Mouse (Mus musculus) hindbrain, embryonic 14.5 days (tissue): ENCODE data around the gene L3mbtl2. TPM values are rescaled to one million over a fixed set of nuclear protein-coding genes. Genes with fewer than 3 reads are reported as not detected.

Experiments
- ATAC-seq: fragments of 200-750 bp; cut with Nextera tagmentation; 2 replicates; pipeline ENCODE4 v1.8.0; 2017; ENCODE audit warnings: moderate number of reproducible peaks, mild to moderate bottlenecking, moderate TSS enrichment, moderate library complexity; ENCODE audit not compliant: low FRiP score
- DNase-seq: peaks from one replicate; pipeline ENCODE4 v3.0.0-alpha.2; 2015; ENCODE audit warnings: low spot score
- H3K27ac ChIP-seq: fragments of 300-500 bp; sonication (generic); 2 replicates; pipeline ENCODE4 v1.5.1; 2014; ENCODE audit warnings: mild to moderate bottlenecking, moderate library complexity
- H3K27me3 ChIP-seq: fragments of 300-500 bp; sonication (generic); 2 replicates; pipeline ENCODE4 v1.6.1; 2014; ENCODE audit warnings: mild to moderate bottlenecking, low read length, mixed read lengths; ENCODE audit not compliant: control insufficient read depth, insufficient read depth
- H3K36me3 ChIP-seq: fragments of 300-500 bp; sonication (generic); replicated peaks from 2 replicates; pipeline ENCODE4 v1.6.1; 2014; ENCODE audit not compliant: control insufficient read depth, insufficient read depth
- H3K4me1 ChIP-seq: fragments of 300-500 bp; sonication (generic); replicated peaks from 2 replicates; pipeline ENCODE4 v1.6.1; 2014; ENCODE audit warnings: antibody characterized with exemption, low read length, mixed read lengths; ENCODE audit not compliant: control insufficient read depth, insufficient read depth
- H3K4me2 ChIP-seq: fragments of 300-500 bp; sonication (generic); replicated peaks from 2 replicates; pipeline ENCODE4 v1.6.1; 2014; ENCODE audit warnings: mild to moderate bottlenecking, moderate library complexity
- H3K4me3 ChIP-seq: fragments of 300-500 bp; sonication (generic); replicated peaks from 2 replicates; pipeline ENCODE4 v1.5.1; 2014; ENCODE audit warnings: mild to moderate bottlenecking, low read length
- H3K9ac ChIP-seq: fragments of 300-500 bp; sonication (generic); 2 replicates; pipeline ENCODE4 v1.6.1; 2014
- H3K9me3 ChIP-seq: fragments of 300-500 bp; sonication (generic); 2 replicates; pipeline ENCODE4 v1.6.1; 2016; ENCODE audit warnings: low read length; ENCODE audit not compliant: control insufficient read depth
- WGBS: fragments of 180-500 bp; shearing (Covaris S2); extraction: QIAGEN DNeasy Blood & Tissue Kit; methylation state at CpG from one replicate; pipeline ENCODE4 v1.1.7; 2014; 5-methylcytosine and 5-hydroxymethylcytosine counted together
- polyA plus RNA-seq: library from polyadenylated mRNA; unstranded; fragments of >200 nt; fragmentation: Nextera tagmentation; extraction: Ambion mirVana; gene quantifications from 2 replicates; pipeline ENCODE4 v1.2.1, GENCODE M21; 2014

L3mbtl2 gene
- polyA plus RNA-seq, 1 experiment from 2014 or later = 26.2 TPM

- Histone ChIP-seq H3K9me3 (no peaks in the 10 kb centered on the region), H3K36me3 (peaks cover 51% of the 10 kb centered on the region), H3K4me1 (no peaks in the 10 kb centered on the region), H3K4me2 (no peak overlapping the region), H3K27ac (no peak overlapping the region), H3K4me3 (no peak overlapping the region), H3K9ac (no peak overlapping the region), H3K27me3 (no peaks in the 10 kb centered on the region)
- DNase-seq (no peak), ATAC-seq (no peak)
- WGBS = 87% methylated on average over 13 of the region's 13 CpGs
Observed at GRCm38 (mm10) chr15:81702306-81703093, 38.8 kb downstream of the L3mbtl2 start.

GRCm38 (mm10) chr15:81703094-81703489 lies 39.4 kb downstream of the L3mbtl2 start:
- WGBS = 83% methylated on average over 3 of the region's 3 CpGs
- no peak for DNase-seq
- peaks cover 57% of the 10 kb centered on the region for H3K36me3 ChIP-seq

DNA sequence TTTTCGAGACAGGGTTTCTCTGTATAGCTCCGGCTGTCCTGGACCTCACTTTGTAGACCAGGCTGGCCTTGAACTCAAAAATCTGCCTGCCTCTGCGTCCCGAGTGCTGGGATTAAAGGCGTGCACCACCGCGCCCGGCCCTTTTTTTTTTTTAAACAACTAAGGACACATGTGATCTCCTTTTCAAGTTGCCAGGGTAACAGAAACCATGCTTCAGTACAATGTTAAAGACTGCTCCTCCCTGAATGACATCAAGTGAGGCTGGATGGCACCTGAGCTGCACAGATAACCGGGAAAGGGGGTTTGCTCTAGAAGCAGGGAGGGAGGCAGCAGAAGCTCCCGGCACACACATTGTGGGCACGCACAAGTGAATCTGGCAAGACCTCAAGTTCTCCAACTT lies 45.3 kb downstream of the L3mbtl2 start:
- 93% methylated on average over 11 of the region's 11 CpGs for WGBS
- H3K27ac ChIP-seq = no peak overlapping the region
- no peak overlapping the region for H3K4me3 ChIP-seq
- H3K4me1 ChIP-seq = no peaks in the 10 kb centered on the region
- no peaks in the 10 kb centered on the region for H3K27me3 ChIP-seq
- no peak for ATAC-seq
- DNase-seq = no peak
- no peak overlapping the region for H3K9ac ChIP-seq
- H3K4me2 ChIP-seq = no peak overlapping the region
- H3K9me3 ChIP-seq = no peaks in the 10 kb centered on the region
- peaks cover 96% of the 10 kb centered on the region for H3K36me3 ChIP-seq

More at GRCm38 (mm10) chr15:81703094-81703489, 39.4 kb downstream of the L3mbtl2 start:
- no peak for ATAC-seq
- H3K4me1 ChIP-seq = no peaks in the 10 kb centered on the region
- H3K9me3 ChIP-seq = no peaks in the 10 kb centered on the region
- H3K27me3 ChIP-seq = no peaks in the 10 kb centered on the region
- H3K9ac ChIP-seq = no peak overlapping the region
- no peak overlapping the region for H3K4me3 ChIP-seq
- H3K4me2 ChIP-seq = no peak overlapping the region
- no peak overlapping the region for H3K27ac ChIP-seq

DNA sequence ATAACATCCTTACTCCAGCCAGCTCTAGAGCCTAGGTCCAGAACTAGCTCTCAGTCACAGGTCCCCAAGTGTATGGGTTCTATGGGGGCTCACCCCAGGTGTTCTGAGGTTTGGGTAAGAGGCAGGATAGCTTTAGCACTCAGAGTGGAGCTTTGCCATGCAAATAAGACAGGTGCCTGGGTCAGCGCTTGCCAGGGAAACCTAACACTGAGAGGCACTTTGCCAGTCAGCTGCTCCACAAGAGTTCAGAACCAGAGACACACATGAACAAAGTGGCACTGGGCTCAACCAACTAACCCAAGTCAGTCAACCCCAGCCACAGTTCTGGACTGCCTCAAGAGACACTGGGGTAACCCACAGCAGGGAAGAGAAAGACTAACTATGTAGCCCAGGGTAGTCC lies 46.0 kb downstream of the L3mbtl2 start:
- ATAC-seq (no peak), DNase-seq (no peak)
- Histone ChIP-seq H3K4me1 (no peaks in the 10 kb centered on the region), H3K4me3 (no peak overlapping the region), H3K9ac (no peak overlapping the region), H3K4me2 (no peak overlapping the region), H3K27ac (no peak overlapping the region), H3K9me3 (no peaks in the 10 kb centered on the region), H3K27me3 (no peaks in the 10 kb centered on the region), H3K36me3 (peaks cover 91% of the 10 kb centered on the region)
- 95% methylated on average over 1 of the region's 1 CpGs for WGBS

GRCm38 (mm10) chr15:81710801-81711200 lies 47.1 kb downstream of the L3mbtl2 start:
- Histone ChIP-seq H3K27ac (no peak overlapping the region), H3K4me3 (no peak overlapping the region), H3K36me3 (peaks cover 90% of the 10 kb centered on the region), H3K9me3 (no peaks in the 10 kb centered on the region), H3K4me2 (no peak overlapping the region), H3K9ac (no peak overlapping the region), H3K27me3 (no peaks in the 10 kb centered on the region), H3K4me1 (no peaks in the 10 kb centered on the region)
- 62% methylated on average over 4 of the region's 4 CpGs for WGBS
- DNase-seq = no peak
- no peak for ATAC-seq

DNA sequence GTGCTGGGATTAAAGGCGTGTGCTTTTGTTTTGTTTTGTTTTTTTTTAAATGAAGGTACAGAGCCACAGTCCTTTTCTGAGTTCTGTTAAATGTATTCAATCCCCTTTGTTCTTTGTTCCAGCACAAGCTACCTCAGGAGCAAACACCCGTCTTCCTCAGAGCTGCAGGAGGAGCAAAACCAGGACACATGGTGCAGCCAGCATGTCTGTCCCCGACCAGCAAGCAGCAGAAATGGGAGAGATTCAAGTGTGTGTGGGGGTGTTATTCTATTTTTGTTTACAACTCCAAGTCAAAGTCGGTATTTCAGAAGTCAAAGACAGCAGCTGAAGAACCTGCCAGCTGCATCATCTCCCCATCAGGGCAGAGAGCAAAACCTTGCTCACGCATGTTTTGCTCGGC lies 50.1 kb downstream of the L3mbtl2 start:
- no peak overlapping the region for H3K27ac ChIP-seq
- peaks cover 93% of the 10 kb centered on the region for H3K36me3 ChIP-seq
- H3K9ac ChIP-seq = no peak overlapping the region
- no peak for ATAC-seq
- peaks cover 5% of the 10 kb centered on the region; the same call in 1 of the 2 replicates for H3K4me1 ChIP-seq
- H3K4me2 ChIP-seq = no peak overlapping the region
- H3K4me3 ChIP-seq = no peak overlapping the region
- H3K27me3 ChIP-seq = no peaks in the 10 kb centered on the region
- DNase-seq = no peak
- H3K9me3 ChIP-seq = no peaks in the 10 kb centered on the region
- WGBS = 89% methylated on average over 6 of the region's 6 CpGs

- H3K4me3 ChIP-seq = no peak overlapping the region
- 77% methylated on average over 9 of the region's 9 CpGs for WGBS
- DNase-seq = peak; percentile 66
- peaks cover 11% of the 10 kb centered on the region; the same call in 1 of the 2 replicates for H3K4me1 ChIP-seq
- peak overlapping the region; percentile 28; the same call in 1 of the 2 replicates for H3K9ac ChIP-seq
- H3K27ac ChIP-seq = peak overlapping the region; percentile 84
- no peaks in the 10 kb centered on the region for H3K9me3 ChIP-seq
- no peaks in the 10 kb centered on the region for H3K27me3 ChIP-seq
- peak overlapping the region; percentile 15; the same call in 1 of the 2 replicates for H3K4me2 ChIP-seq
- ATAC-seq = peak; percentile 74
- peaks cover 94% of the 10 kb centered on the region for H3K36me3 ChIP-seq
Observed at GRCm38 (mm10) chr15:81718336-81719138, 54.8 kb downstream of the L3mbtl2 start.

DNA sequence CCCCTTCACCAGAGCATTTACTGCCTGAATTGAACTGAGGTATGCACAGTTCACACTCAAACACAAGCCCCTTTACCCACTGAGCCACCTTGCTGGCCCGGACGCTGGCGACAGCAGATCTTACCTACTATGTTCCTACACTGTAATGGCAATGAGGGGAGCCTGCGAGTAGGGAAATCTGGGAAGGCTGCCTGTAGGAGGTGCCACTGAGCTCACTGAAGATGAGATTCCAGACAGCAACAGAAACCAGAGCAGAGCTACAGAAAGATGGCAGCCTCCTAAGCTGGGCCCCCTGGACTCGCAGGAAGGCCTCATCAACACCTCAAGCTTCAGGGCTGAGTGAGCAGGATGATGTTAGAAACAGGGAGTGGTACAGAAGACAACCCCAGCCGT lies 55.4 kb downstream of the L3mbtl2 start:
- no peak overlapping the region for H3K4me2 ChIP-seq
- H3K36me3 ChIP-seq = peaks cover 94% of the 10 kb centered on the region
- H3K27me3 ChIP-seq = no peaks in the 10 kb centered on the region
- DNase-seq (no peak), ATAC-seq (no peak)
- H3K27ac ChIP-seq = peak overlapping the region; percentile 84
- no peak overlapping the region for H3K9ac ChIP-seq
- no peak overlapping the region for H3K4me3 ChIP-seq
- peaks cover 11% of the 10 kb centered on the region; the same call in 1 of the 2 replicates for H3K4me1 ChIP-seq
- 89% methylated on average over 6 of the region's 6 CpGs for WGBS
- no peaks in the 10 kb centered on the region for H3K9me3 ChIP-seq

DNA sequence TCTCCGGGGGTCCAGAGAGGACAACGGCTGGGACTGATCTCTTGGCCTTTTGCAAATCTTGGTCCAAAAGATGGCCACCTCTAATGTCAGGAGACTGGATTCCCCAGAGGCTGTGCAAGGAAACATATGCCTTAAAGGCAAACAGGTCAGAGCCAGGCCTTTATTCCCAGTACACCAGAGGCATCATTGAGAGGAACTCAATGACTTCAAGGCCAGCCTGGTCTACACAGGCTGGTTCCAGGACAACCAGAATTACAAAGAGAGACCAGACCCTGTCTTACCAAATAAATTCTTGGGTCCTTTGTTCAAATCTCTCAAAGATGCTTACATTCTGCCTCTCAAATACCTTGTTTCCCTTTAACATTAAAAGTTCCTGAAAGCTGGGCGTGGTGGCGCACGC lies 58.7 kb downstream of the L3mbtl2 start:
- Histone ChIP-seq H3K27me3 (no peaks in the 10 kb centered on the region), H3K36me3 (peaks cover 73% of the 10 kb centered on the region), H3K4me3 (no peak overlapping the region), H3K4me1 (peaks cover 11% of the 10 kb centered on the region; the same call in 1 of the 2 replicates), H3K9me3 (no peaks in the 10 kb centered on the region), H3K4me2 (no peak overlapping the region), H3K27ac (no peak overlapping the region), H3K9ac (no peak overlapping the region)
- WGBS = 93% methylated on average over 5 of the region's 5 CpGs
- DNase-seq (no peak), ATAC-seq (no peak)
